Mouse (Mus musculus): ENCODE measurements at regions not wholly inside any gene's neighbourhood (a gene's known extent, or its start where the extent isn't known, plus 50 kb on each side); places are given as distances from the start of the nearest gene placed in this dataset.
"Not testable (repeated sequence)": the region's sequence is repeated elsewhere in the genome, so short reads cannot be mapped to it uniquely, and the experiment has no call there.

- ATAC-seq (replicated peaks; ENCODE audit: insufficient number of reproducible peaks, low FRiP score, low TSS enrichment, poor library complexity, severe bottlenecking): no peak
Observed at GRCm38 (mm10) chr15:9954941-9955340, 206.3 kb upstream of the Spef2 start.

GRCm38 (mm10) chr15:9974999-9975398 lies 202.0 kb upstream of the Prlr start:
- ATAC-seq (replicated peaks; ENCODE audit: insufficient number of reproducible peaks, low FRiP score, low TSS enrichment, poor library complexity, severe bottlenecking): no peak

GRCm38 (mm10) chr15:10011289-10012234 lies 165.5 kb upstream of the Prlr start:
- ATAC-seq (replicated peaks; ENCODE audit: insufficient number of reproducible peaks, low FRiP score, low TSS enrichment, poor library complexity, severe bottlenecking): no peak

GRCm38 (mm10) chr15:10017216-10017615 lies 159.8 kb upstream of the Prlr start:
- no peak for ATAC-seq (replicated peaks; ENCODE audit: insufficient number of reproducible peaks, low FRiP score, low TSS enrichment, poor library complexity, severe bottlenecking)

GRCm38 (mm10) chr15:10029902-10030301 lies 147.1 kb upstream of the Prlr start:
- peak; percentile 82 for ATAC-seq (replicated peaks; ENCODE audit: insufficient number of reproducible peaks, low FRiP score, low TSS enrichment, poor library complexity, severe bottlenecking)

- ATAC-seq (replicated peaks; ENCODE audit: insufficient number of reproducible peaks, low FRiP score, low TSS enrichment, poor library complexity, severe bottlenecking): peak; percentile 86
Observed at GRCm38 (mm10) chr15:10035561-10035960, 141.5 kb upstream of the Prlr start.

- not testable (repeated sequence) for ATAC-seq (replicated peaks; ENCODE audit: insufficient number of reproducible peaks, low FRiP score, low TSS enrichment, poor library complexity, severe bottlenecking)
Observed at GRCm38 (mm10) chr15:10036576-10036975, 140.5 kb upstream of the Prlr start.

- no peak for ATAC-seq (replicated peaks; ENCODE audit: insufficient number of reproducible peaks, low FRiP score, low TSS enrichment, poor library complexity, severe bottlenecking)
Observed at GRCm38 (mm10) chr15:10073580-10073979, 103.5 kb upstream of the Prlr start.

- ATAC-seq (replicated peaks; ENCODE audit: insufficient number of reproducible peaks, low FRiP score, low TSS enrichment, poor library complexity, severe bottlenecking): peak; percentile 78
Observed at GRCm38 (mm10) chr15:10074916-10075315, 102.1 kb upstream of the Prlr start.

GRCm38 (mm10) chr15:10075391-10076060 lies 101.5 kb upstream of the Prlr start:
- ATAC-seq (replicated peaks; ENCODE audit: insufficient number of reproducible peaks, low FRiP score, low TSS enrichment, poor library complexity, severe bottlenecking): no peak

GRCm38 (mm10) chr15:10076061-10076400 lies 101.0 kb upstream of the Prlr start:
- ATAC-seq (replicated peaks; ENCODE audit: insufficient number of reproducible peaks, low FRiP score, low TSS enrichment, poor library complexity, severe bottlenecking): no peak

GRCm38 (mm10) chr15:10078434-10078833 lies 98.6 kb upstream of the Prlr start:
- ATAC-seq (replicated peaks; ENCODE audit: insufficient number of reproducible peaks, low FRiP score, low TSS enrichment, poor library complexity, severe bottlenecking): no peak

- ATAC-seq (replicated peaks; ENCODE audit: insufficient number of reproducible peaks, low FRiP score, low TSS enrichment, poor library complexity, severe bottlenecking): no peak
Observed at GRCm38 (mm10) chr15:10079510-10079909, 97.5 kb upstream of the Prlr start.

GRCm38 (mm10) chr15:10088691-10089090 lies 88.3 kb upstream of the Prlr start:
- no peak for ATAC-seq (replicated peaks; ENCODE audit: insufficient number of reproducible peaks, low FRiP score, low TSS enrichment, poor library complexity, severe bottlenecking)

- ATAC-seq (replicated peaks; ENCODE audit: insufficient number of reproducible peaks, low FRiP score, low TSS enrichment, poor library complexity, severe bottlenecking): no peak
Observed at GRCm38 (mm10) chr15:10090384-10091092, 86.5 kb upstream of the Prlr start.

GRCm38 (mm10) chr15:10103350-10103749 lies 73.7 kb upstream of the Prlr start:
- peak; percentile 89 for ATAC-seq (replicated peaks; ENCODE audit: insufficient number of reproducible peaks, low FRiP score, low TSS enrichment, poor library complexity, severe bottlenecking)

- ATAC-seq (replicated peaks; ENCODE audit: insufficient number of reproducible peaks, low FRiP score, low TSS enrichment, poor library complexity, severe bottlenecking): not testable (repeated sequence)
Observed at GRCm38 (mm10) chr15:10105211-10105976, 71.6 kb upstream of the Prlr start.

- no peak for ATAC-seq (replicated peaks; ENCODE audit: insufficient number of reproducible peaks, low FRiP score, low TSS enrichment, poor library complexity, severe bottlenecking)
Observed at GRCm38 (mm10) chr15:10106853-10107252, 70.2 kb upstream of the Prlr start.

Data from monocyte, adult 5-6 weeks (primary cell).